Mouse (Mus musculus): ENCODE results near the gene Ncan. TPM values are rescaled to one million over a fixed set of nuclear protein-coding genes. Genes with fewer than 3 reads are reported as not detected.
A peak's percentile ranks its signal among the peaks of the same experiment; 100 is the strongest.

Ncan gene
- polyA plus RNA-seq, 1 experiment: 0.33 TPM

GRCm38 (mm10) chr8:70150158-70150557 lies 29.5 kb upstream of the Ncan start:
- no peak overlapping the region for H3K27ac ChIP-seq (ENCODE audit: insufficient read depth, low read length)
- no peak overlapping the region for H3K4me3 ChIP-seq (ENCODE audit: insufficient read depth, low read length)
- TF ChIP-seq CTCF (IDR thresholded peaks at IDR 0.05; ENCODE audit: borderline replicate concordance, insufficient read depth, low read length) (no peak), POLR2A (IDR thresholded peaks at IDR 0.05; ENCODE audit: low read depth, low read length) (no peak)
- no peaks in the 10 kb centered on the region for H3K4me1 ChIP-seq (ENCODE audit: control insufficient read depth, insufficient read depth, low read length)

GRCm38 (mm10) chr8:70147678-70148607 lies 27.3 kb upstream of the Ncan start:
- Histone ChIP-seq H3K27ac (ENCODE audit: insufficient read depth, low read length) (no peak overlapping the region), H3K4me1 (ENCODE audit: control insufficient read depth, insufficient read depth, low read length) (no peaks in the 10 kb centered on the region)
- no peak for TF ChIP-seq POLR2A (IDR thresholded peaks at IDR 0.05; ENCODE audit: low read depth, low read length)
- no peak for TF ChIP-seq CTCF (IDR thresholded peaks at IDR 0.05; ENCODE audit: borderline replicate concordance, insufficient read depth, low read length)

DNA sequence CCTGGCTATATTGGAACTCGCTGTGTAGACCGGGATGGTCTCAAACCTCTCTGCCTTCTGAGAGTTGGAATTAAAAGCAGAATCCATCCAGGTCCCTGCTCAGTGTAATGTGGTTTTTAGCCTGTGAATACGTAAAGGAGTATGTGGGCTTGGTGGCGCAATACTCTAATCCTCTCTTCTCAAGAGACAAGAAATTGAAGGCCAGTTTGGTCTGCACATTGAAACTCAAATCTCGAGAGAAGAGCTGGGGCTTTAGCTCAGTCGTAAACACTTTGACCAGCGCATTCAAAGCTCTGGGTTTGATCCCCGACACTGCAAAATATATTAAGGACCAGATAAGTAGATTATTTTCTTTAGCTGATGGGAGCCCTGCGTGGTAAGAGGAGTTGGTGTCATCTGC lies 19.3 kb upstream of the Ncan start:
- TF ChIP-seq POLR2A (IDR thresholded peaks at IDR 0.05; ENCODE audit: low read depth, low read length) (no peak), CTCF (IDR thresholded peaks at IDR 0.05; ENCODE audit: borderline replicate concordance, insufficient read depth, low read length) (no peak)
- H3K4me3 ChIP-seq (ENCODE audit: insufficient read depth, low read length): peak overlapping the region; percentile 77
- peak overlapping the region; percentile 49 for H3K27ac ChIP-seq (ENCODE audit: insufficient read depth, low read length)
- 0 out of 2 replicates have a peak, but pooled peaks cover 7% of the 10 kb centered on the region for H3K4me1 ChIP-seq (ENCODE audit: control insufficient read depth, insufficient read depth, low read length)

More at GRCm38 (mm10) chr8:70147678-70148607, 27.3 kb upstream of the Ncan start:
- H3K4me3 ChIP-seq (ENCODE audit: insufficient read depth, low read length): no peak overlapping the region

- TF ChIP-seq POLR2A (IDR thresholded peaks at IDR 0.05; ENCODE audit: low read depth, low read length) (peak; percentile 92), CTCF (IDR thresholded peaks at IDR 0.05; ENCODE audit: borderline replicate concordance, insufficient read depth, low read length) (no peak)
- Histone ChIP-seq H3K4me3 (ENCODE audit: insufficient read depth, low read length) (peak within 1 kb of the TSS; percentile 77), H3K27ac (ENCODE audit: insufficient read depth, low read length) (peak within 1 kb of the TSS; percentile 49), H3K4me1 (ENCODE audit: control insufficient read depth, insufficient read depth, low read length) (0 out of 2 replicates have a peak, but pooled peaks cover 7% of the 10 kb centered on the region)
These were observed 18.6 kb upstream of the Ncan start, which contains the start of the genes Rfxank, Borcs8 and Mef2b for GRCm38 (mm10) chr8:70139026-70139857. Gene Rfxank (minus strand): TSS chr8:70139154. Gene Borcs8 (plus strand): TSS chr8:70139499. Gene Mef2b (plus strand): TSS chr8:70139711.

- 0 out of 2 replicates have a peak, but pooled peaks cover 7% of the 10 kb centered on the region for H3K4me1 ChIP-seq (ENCODE audit: control insufficient read depth, insufficient read depth, low read length)
- TF ChIP-seq CTCF (IDR thresholded peaks at IDR 0.05; ENCODE audit: borderline replicate concordance, insufficient read depth, low read length) (no peak), POLR2A (IDR thresholded peaks at IDR 0.05; ENCODE audit: low read depth, low read length) (no peak)
- no peak overlapping the region for H3K27ac ChIP-seq (ENCODE audit: insufficient read depth, low read length)
These were observed 17.2 kb upstream of the Ncan start for GRCm38 (mm10) chr8:70137890-70138289.

GRCm38 (mm10) chr8:70136591-70136990 lies 15.9 kb upstream of the Ncan start:
- 0 out of 2 replicates have a peak, but pooled peaks cover 7% of the 10 kb centered on the region for H3K4me1 ChIP-seq (ENCODE audit: control insufficient read depth, insufficient read depth, low read length)
- TF ChIP-seq CTCF (IDR thresholded peaks at IDR 0.05; ENCODE audit: borderline replicate concordance, insufficient read depth, low read length): no peak
- TF ChIP-seq POLR2A (IDR thresholded peaks at IDR 0.05; ENCODE audit: low read depth, low read length): no peak
- no peak overlapping the region for H3K27ac ChIP-seq (ENCODE audit: insufficient read depth, low read length)
- no peak overlapping the region for H3K4me3 ChIP-seq (ENCODE audit: insufficient read depth, low read length)

More at GRCm38 (mm10) chr8:70137890-70138289, 17.2 kb upstream of the Ncan start:
- peak overlapping the region; percentile 53; the same call in 1 of the 2 replicates for H3K4me3 ChIP-seq (ENCODE audit: insufficient read depth, low read length)

- no peak for TF ChIP-seq POLR2A (IDR thresholded peaks at IDR 0.05; ENCODE audit: low read depth, low read length)
- no peak for TF ChIP-seq CTCF (IDR thresholded peaks at IDR 0.05; ENCODE audit: borderline replicate concordance, insufficient read depth, low read length)
- no peak overlapping the region for H3K27ac ChIP-seq (ENCODE audit: insufficient read depth, low read length)
- H3K4me1 ChIP-seq (ENCODE audit: control insufficient read depth, insufficient read depth, low read length): no peaks in the 10 kb centered on the region
- H3K4me3 ChIP-seq (ENCODE audit: insufficient read depth, low read length): no peak overlapping the region
These were observed 14.3 kb upstream of the Ncan start for GRCm38 (mm10) chr8:70134931-70135330.

- no peak for TF ChIP-seq POLR2A (IDR thresholded peaks at IDR 0.05; ENCODE audit: low read depth, low read length)
- Histone ChIP-seq H3K27ac (ENCODE audit: insufficient read depth, low read length) (no peak overlapping the region), H3K4me3 (ENCODE audit: insufficient read depth, low read length) (no peak overlapping the region), H3K4me1 (ENCODE audit: control insufficient read depth, insufficient read depth, low read length) (no peaks in the 10 kb centered on the region)
These were observed 13.4 kb upstream of the Ncan start for GRCm38 (mm10) chr8:70134086-70134485.

- TF ChIP-seq POLR2A (IDR thresholded peaks at IDR 0.05; ENCODE audit: low read depth, low read length): peak; percentile 79
- TF ChIP-seq CTCF (IDR thresholded peaks at IDR 0.05; ENCODE audit: borderline replicate concordance, insufficient read depth, low read length): no peak
- Histone ChIP-seq H3K27ac (ENCODE audit: insufficient read depth, low read length) (no peak within 1 kb of the TSS), H3K4me1 (ENCODE audit: control insufficient read depth, insufficient read depth, low read length) (no peaks in the 10 kb centered on the region)
These were observed 10.7 kb upstream of the Ncan start, which contains the start of gene Nr2c2ap for GRCm38 (mm10) chr8:70131166-70131883. Gene Nr2c2ap (plus strand): TSS chr8:70131333.

More at GRCm38 (mm10) chr8:70131166-70131883, 10.7 kb upstream of the Ncan start, which contains the start of gene Nr2c2ap:
- H3K4me3 ChIP-seq (ENCODE audit: insufficient read depth, low read length): peak within 1 kb of the TSS; percentile 76

All from embryonic fibroblast, embryonic 13.5 days (primary cell).